Mouse (Mus musculus) left cerebral cortex, adult 2 months (tissue): Measurements from ENCODE around the gene Arl16. TPM values are rescaled to one million over a fixed set of nuclear protein-coding genes. Genes with fewer than 3 reads are reported as not detected.

ENCODE experiments used
- DNase-seq, 2 experiments: peaks; one replicate each; pipeline ENCODE4 v3.0.0; 2021 to 2022; ENCODE audit warnings: low spot score in 2 of 2, mixed read lengths in 1 of 2; ENCODE audit errors: extremely low spot score in 1 of 2
- H3K27ac ChIP-seq: fragments of 200-600 bp; 2 replicates; pipeline ENCODE4 v1.8.1; 2022
- H3K4me3 ChIP-seq: fragments of 200-600 bp; 2 replicates; pipeline ENCODE4 v1.8.1; 2022
- CTCF ChIP-seq: fragments of 200-600 bp; IDR thresholded peaks from 2 replicates; pipeline ENCODE4 v1.8.1; 2022; ENCODE audit warnings: antibody characterized with exemption, mild to moderate bottlenecking, moderate library complexity
- intact Hi-C: fragments of 180-260 bp; cut with DNase I; formaldehyde crosslinking; loops from one replicate; pipeline ENCODE4 v1.15.1; 2025
- total RNA-seq, 2 experiments: library from RNA; stranded (reverse); gene quantifications; 2 replicates each; pipeline ENCODE4 v1.2.3; 2021

Arl16 gene
- total RNA-seq, 2 experiments from 2014 or later, result 47.9 to 51.9 TPM

DNA sequence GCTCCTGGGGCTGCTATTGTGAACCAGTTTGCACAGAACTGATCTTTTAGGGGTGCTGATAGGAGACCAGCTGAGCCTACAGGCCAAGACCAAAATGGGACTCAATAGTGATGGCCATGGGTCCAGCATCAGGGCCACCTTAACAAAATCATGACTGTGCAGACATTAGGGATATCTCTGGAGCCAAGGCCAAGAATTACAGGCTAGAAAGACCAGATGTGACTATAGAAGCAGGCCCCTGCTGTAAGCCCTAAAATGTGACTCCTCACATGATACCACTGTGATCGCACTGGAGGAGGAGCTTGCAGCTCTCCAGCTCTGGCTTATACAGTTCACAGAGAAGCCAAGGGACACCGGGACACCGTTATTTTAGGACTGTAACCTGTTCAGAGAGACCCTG lies 25.1 kb downstream of the Arl16 start, which contains the start of gene Tspan10:
Gene Tspan10 (plus strand): TSS at position 301 of the 400 bp plus-strand sequence.
- H3K27ac ChIP-seq, result no peak within 1 kb of the TSS
- no peak for TF ChIP-seq CTCF
- intact Hi-C loops, result no loop called here
- no peak within 1 kb of the TSS for H3K4me3 ChIP-seq
- DNase-seq, result no peak

DNA sequence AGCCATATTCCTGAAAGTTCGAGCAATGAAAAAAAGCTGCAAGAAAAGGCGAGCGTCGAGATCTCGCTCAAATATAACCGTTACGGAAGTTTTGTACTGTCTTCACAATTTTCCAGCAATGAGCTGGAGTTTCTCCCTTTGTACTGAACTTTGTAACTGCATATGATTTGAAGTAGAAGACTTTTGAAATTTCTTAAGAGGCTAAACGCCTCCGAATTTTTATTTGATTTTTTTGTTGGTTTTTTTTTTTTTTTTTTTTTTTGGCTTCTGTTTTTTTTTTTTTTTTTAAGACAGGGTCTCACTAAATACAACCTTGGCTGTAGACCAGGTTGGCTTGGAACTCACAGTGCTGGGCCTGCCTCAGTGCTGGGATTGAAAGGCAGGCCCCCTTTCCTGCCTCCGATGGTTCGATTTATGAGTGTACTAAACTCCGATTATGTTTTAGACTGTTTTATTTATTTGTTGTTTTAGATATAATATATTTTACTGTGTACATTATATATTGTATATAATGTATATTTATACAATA lies 29.5 kb downstream of the Arl16 start:
- TF ChIP-seq CTCF, result no peak
- H3K27ac ChIP-seq, result peak overlapping the region; percentile 92
- no peak for DNase-seq
- intact Hi-C loops, result no loop called here
- peak overlapping the region; percentile 95 for H3K4me3 ChIP-seq

DNA sequence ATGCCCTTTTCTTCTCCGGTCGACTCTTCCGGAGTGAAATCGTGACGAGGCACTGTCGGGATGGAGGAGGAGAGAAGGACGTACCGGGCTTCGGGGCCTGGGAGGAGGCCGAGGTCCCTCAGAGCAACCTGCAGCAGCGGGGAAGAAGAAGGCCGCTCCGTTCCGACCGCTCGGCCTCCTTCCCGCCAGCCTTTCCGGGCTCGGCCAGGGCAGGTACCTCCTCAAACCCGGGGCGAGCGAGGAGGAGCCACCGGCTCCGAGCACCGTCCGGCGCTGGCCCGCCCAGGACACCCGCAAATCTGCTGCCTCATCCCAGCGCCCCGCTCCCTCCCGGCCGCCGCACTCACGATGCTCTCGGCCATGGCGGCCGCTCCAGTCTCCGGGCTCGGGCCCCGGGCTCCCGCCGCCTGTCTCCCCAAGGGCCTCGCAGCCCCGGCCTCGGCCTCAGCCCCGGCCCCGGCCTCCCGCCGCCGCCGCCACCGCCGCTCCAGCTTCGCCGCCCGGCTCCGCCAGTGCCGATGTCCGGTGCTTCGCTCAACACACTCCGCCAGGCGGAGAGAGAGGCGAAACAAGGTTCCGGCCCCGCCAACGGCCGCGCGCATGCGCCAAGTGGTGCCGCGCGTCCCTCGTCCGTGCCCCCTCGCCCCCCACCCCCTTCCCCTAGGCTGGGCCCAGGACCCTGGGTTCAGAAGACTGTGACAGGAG lies 30.1 kb downstream of the Arl16 start, which contains the start of gene Nploc4:
Gene Nploc4 (minus strand): TSS at position 557 of the 705 bp plus-strand sequence.
- Histone ChIP-seq H3K27ac (peak within 1 kb of the TSS; percentile 92), H3K4me3 (peak within 1 kb of the TSS; percentile 95)
- peak; percentile 23 for TF ChIP-seq CTCF
- DNase-seq, result peak; percentile 85 to 89
- intact Hi-C loops, result no loop called here

DNA sequence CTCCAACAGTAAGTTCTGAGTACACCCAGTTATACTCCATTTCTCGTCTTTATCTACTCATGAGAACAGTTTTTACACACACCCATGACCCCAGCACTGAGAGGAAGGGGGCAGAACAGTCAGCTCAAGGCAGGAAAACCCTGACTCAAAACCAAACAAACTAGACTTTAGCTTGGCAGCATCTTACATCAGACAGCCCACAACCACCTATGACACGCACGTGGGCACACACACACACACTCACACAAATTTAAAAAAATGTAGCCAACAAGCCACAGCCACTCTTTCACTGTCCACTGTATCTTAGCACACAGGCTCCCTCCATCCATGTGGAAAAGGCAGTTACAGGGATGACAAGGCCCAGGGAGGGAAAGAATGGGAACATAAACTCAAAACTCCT lies 40.7 kb downstream of the Arl16 start:
- TF ChIP-seq CTCF, result no peak
- H3K4me3 ChIP-seq, result no peak overlapping the region
- intact Hi-C loops, result no loop called here

DNA sequence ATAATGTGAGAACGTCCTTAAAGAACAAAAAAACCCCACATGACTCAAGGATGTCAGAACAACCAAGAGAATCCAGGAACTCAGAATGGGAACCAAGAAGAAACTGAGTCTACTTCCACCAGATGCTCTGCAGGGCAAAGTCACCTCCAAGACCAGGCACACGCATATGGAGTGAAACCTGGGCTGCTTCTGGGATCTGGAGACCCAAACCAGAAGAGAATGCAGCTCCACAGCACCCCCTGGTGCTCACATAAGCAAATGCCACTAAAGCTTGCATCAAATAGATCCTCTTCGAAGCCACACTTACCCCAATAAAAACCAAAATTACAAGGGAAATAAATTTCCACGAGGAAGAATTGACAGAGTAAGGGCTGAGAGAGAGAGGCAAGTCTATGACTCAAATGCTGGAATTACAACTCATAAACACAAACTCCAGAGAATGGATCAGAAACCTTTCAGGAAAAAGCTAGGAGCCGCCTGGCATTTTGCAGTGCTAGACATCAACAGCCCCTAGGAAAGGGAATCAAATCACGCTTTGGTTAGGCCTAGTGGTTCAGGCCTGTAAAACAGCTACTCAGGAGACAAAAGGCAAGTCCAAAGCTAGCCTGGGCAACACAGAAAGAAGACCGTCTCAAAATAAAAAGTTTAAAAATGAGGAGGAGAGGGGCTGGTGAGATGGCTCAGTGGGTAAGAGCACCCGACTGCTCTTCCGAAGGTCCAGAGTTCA lies 43.7 kb downstream of the Arl16 start:
- no peak overlapping the region for H3K27ac ChIP-seq
- TF ChIP-seq CTCF, result peak; percentile 82
- DNase-seq, result peak; percentile 41 to 46
- intact Hi-C loops, result no loop called here
- H3K4me3 ChIP-seq, result no peak overlapping the region

More for the DNA sequence above, 40.7 kb downstream of the Arl16 start:
- no peak overlapping the region for H3K27ac ChIP-seq
- DNase-seq, result no peak

DNA sequence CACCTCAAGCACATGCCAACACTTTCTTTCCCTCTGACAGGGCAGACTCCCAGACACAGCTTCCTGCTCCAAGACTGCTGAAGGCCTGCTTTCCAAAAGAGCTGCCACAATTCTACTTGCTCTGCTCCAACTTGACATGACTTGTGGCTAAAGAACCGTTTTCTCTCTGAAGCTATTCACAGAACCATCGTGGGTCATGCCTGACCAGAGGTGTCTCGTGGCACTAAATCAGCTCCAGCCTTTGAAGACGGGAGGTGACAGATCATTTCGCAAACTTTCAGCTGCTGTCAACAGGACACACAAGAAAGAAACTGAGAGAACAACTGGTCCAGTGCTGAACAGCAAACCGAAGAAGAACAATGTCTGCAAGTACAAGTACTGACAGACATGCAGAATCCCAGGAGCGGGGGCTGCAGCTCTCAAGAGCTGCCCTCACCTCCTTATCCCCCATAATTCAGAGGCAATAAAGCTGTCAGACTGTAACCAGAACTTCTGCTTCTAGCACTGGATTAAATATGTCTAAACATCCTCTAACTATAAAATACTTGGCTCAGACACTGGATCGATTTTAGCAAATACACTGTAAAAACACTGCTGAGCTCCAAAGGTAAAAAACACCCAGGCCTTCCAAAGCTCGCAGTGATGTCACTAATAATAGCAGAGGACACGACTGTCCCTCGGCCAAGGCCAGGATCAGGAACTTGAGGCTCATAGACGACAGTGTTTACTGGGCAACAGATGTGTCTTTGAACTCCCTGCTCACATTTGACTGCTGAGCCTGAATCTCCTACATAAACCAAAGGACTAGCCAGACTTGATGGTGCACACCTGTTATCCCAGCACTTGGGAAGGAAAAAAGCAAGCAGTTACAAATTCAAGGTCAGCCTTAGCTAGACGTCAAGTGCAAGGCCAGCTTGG lies 44.5 kb downstream of the Arl16 start:
- Histone ChIP-seq H3K4me3 (no peak overlapping the region), H3K27ac (no peak overlapping the region)
- TF ChIP-seq CTCF, result no peak
- intact Hi-C loops, result no loop called here
- DNase-seq, result no peak

DNA sequence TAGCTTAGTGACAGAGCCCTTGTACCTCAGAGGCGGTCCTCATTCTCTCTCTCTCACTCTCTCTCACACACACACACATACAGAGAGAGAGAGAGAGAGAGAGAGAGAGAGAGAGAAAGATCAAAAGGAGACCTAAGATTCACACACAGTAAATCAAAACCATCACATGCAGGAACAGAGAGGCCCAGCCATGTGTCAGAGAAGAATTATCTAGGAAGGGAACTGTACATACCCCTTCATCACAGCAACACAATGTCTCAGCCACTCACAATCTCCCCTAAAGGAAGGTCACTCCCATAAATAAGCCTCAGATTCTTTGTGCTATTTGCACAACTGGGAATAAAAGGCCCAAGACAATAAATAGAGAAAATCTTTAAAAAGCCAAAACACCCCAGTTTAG lies 48.8 kb downstream of the Arl16 start:
- Histone ChIP-seq H3K4me3 (no peak overlapping the region), H3K27ac (no peak overlapping the region)
- TF ChIP-seq CTCF, result no peak
- DNase-seq, result no peak
- intact Hi-C loops, result no loop called here

DNA sequence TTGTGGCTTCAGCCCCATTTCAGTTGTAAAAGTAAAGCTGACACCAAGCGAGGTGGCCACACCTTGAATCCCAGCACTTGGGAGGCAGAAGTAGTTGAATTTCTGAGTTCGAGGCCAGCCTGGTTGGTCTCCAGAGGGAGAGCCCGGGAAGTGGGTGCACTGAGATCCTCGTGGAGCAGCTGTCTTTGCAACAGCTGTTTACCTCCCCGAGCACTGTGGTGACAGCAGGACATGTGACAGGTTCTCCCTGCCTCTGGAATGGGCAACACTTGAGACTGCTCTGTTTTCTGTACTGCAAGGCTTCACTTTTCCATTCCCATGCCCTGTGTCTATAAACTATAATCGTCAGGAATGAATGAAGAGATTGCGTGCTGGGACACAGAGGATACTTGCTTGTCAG lies 49.6 kb downstream of the Arl16 start:
- H3K27ac ChIP-seq, result no peak overlapping the region
- no peak for TF ChIP-seq CTCF

More for the DNA sequence above, 49.6 kb downstream of the Arl16 start:
- no peak overlapping the region for H3K4me3 ChIP-seq
- intact Hi-C loops, result no loop called here
- no peak for DNase-seq

Other genes with a start within 250 kb of the Arl16 start
- 10 to 100 TPM; 20.6 to 21.3 TPM for gene Bahcc1, start 234.7 kb downstream of the Arl16 start, total RNA-seq
- gene Actg1, start 119.1 kb downstream of the Arl16 start, total RNA-seq, result 1,000 to 10,000 TPM; 1,100 to 1,129 TPM
- gene Fscn2, start 106.1 kb downstream of the Arl16 start, total RNA-seq, result under 1 TPM in 1 of 2 experiments, not detected in 1; 0.25 TPM
- 10 to 100 TPM; 16.1 to 17.6 TPM for gene Faap100, start 88.8 kb downstream of the Arl16 start, total RNA-seq
- gene Nploc4, start 29.9 kb downstream of the Arl16 start, total RNA-seq, result 10 to 100 TPM; 70.9 to 72.4 TPM
- 1 to 10 TPM in 1 of 2 experiments, not detected in 1; 3.8 TPM for gene Tspan10, start 25.0 kb downstream of the Arl16 start, total RNA-seq
- 1 to 10 TPM in 1 of 2 experiments, under 1 TPM in 1; 0.45 to 1.1 TPM for gene Pde6g, start 14.1 kb downstream of the Arl16 start, total RNA-seq
- gene Oxld1, start 9.5 kb downstream of the Arl16 start, total RNA-seq, result 10 to 100 TPM; 13.8 to 15.8 TPM
- 10 to 100 TPM; 28.4 to 28.5 TPM for gene Ccdc137, start 9.5 kb downstream of the Arl16 start, total RNA-seq
- gene Mrpl12, start 17.0 kb upstream of the Arl16 start, total RNA-seq, result 10 to 100 TPM; 66.1 to 68.3 TPM
- 10 to 100 TPM; 17.7 to 21.3 TPM for gene Slc25a10, start 24.2 kb upstream of the Arl16 start, total RNA-seq
- not detected for gene Gcgr, start 63.1 kb upstream of the Arl16 start, total RNA-seq
- gene Mcrip1, start 82.1 kb upstream of the Arl16 start, total RNA-seq, result 10 to 100 TPM; 68.3 to 83.2 TPM
- gene Ppp1r27, start 83.5 kb upstream of the Arl16 start, total RNA-seq, result not detected
- gene P4hb, start 105.6 kb upstream of the Arl16 start, total RNA-seq, result 100 to 1,000 TPM; 114 to 120 TPM
- gene Arhgdia, start 114.0 kb upstream of the Arl16 start, total RNA-seq, result 100 to 1,000 TPM; 290 to 300 TPM
- 10 to 100 TPM; 56.4 to 64.1 TPM for gene Alyref, start 130.8 kb upstream of the Arl16 start, total RNA-seq
- gene Anapc11, start 130.8 kb upstream of the Arl16 start, total RNA-seq, result 10 to 100 TPM; 92.9 to 93.0 TPM
- gene Npb, start 140.9 kb upstream of the Arl16 start, total RNA-seq, result under 1 TPM in 1 of 2 experiments, not detected in 1; 0.95 TPM
- gene Pcyt2, start 150.3 kb upstream of the Arl16 start, total RNA-seq, result 100 to 1,000 TPM; 133 to 140 TPM
- 10 to 100 TPM; 43.2 to 45.3 TPM for gene Sirt7, start 157.6 kb upstream of the Arl16 start, total RNA-seq
- gene Mafg, start 166.0 kb upstream of the Arl16 start, total RNA-seq, result 100 to 1,000 TPM; 104 to 107 TPM
- gene Pycr1, start 176.2 kb upstream of the Arl16 start, total RNA-seq, result 1 to 10 TPM; 2.4 to 3.1 TPM
- 1 to 10 TPM; 6.9 to 8.8 TPM for gene Myadml2, start 180.6 kb upstream of the Arl16 start, total RNA-seq
- 1 to 10 TPM; 4.0 to 7.2 TPM for gene Notum, start 193.6 kb upstream of the Arl16 start, total RNA-seq
- 10 to 100 TPM; 47.4 to 54.9 TPM for gene Aspscr1, start 205.4 kb upstream of the Arl16 start, total RNA-seq
- gene Cenpx, start 246.1 kb upstream of the Arl16 start, total RNA-seq, result 10 to 100 TPM; 18.9 to 21.3 TPM
- gene Lrrc45, start 246.3 kb upstream of the Arl16 start, total RNA-seq, result 10 to 100 TPM; 61.4 to 62.3 TPM